Mouse (Mus musculus): ENCODE results near the gene Elmod3. TPM values are rescaled to one million over a fixed set of nuclear protein-coding genes. Genes with fewer than 3 reads are reported as not detected.

Elmod3 gene
- total RNA-seq, 2 experiments from 2014 or later: 7.6 to 10.2 TPM

- no peak for DNase-seq
These were observed 29.5 kb downstream of the Elmod3 start for GRCm38 (mm10) chr6:72568736-72569135.

GRCm38 (mm10) chr6:72567508-72567907, 30.7 kb downstream of the Elmod3 start:
- DNase-seq: no peak

GRCm38 (mm10) chr6:72566044-72566443, 32.2 kb downstream of the Elmod3 start:
- DNase-seq: peak; percentile 95

GRCm38 (mm10) chr6:72565506-72565905, 32.7 kb downstream of the Elmod3 start:
- DNase-seq: no peak

- no peak for DNase-seq
These were observed 35.3 kb downstream of the Elmod3 start for GRCm38 (mm10) chr6:72562894-72563293.

GRCm38 (mm10) chr6:72562486-72562885, 35.7 kb downstream of the Elmod3 start:
- no peak for DNase-seq

GRCm38 (mm10) chr6:72560801-72561200, 37.4 kb downstream of the Elmod3 start:
- no peak for DNase-seq

GRCm38 (mm10) chr6:72553079-72553412, 45.2 kb downstream of the Elmod3 start:
- DNase-seq: no peak

GRCm38 (mm10) chr6:72552171-72553078, 45.8 kb downstream of the Elmod3 start:
- peak; percentile 73 for DNase-seq

GRCm38 (mm10) chr6:72550503-72551100, 47.6 kb downstream of the Elmod3 start:
- DNase-seq: no peak

- DNase-seq: no peak
These were observed 48.2 kb downstream of the Elmod3 start for GRCm38 (mm10) chr6:72550025-72550424.

- DNase-seq: peak; percentile 42
These were observed 49.1 kb downstream of the Elmod3 start for GRCm38 (mm10) chr6:72549041-72549580.

GRCm38 (mm10) chr6:72547862-72548261, 50.4 kb downstream of the Elmod3 start:
- DNase-seq: no peak

- no peak for DNase-seq
These were observed 51.1 kb downstream of the Elmod3 start for GRCm38 (mm10) chr6:72547121-72547520.

GRCm38 (mm10) chr6:72545377-72545776, 52.8 kb downstream of the Elmod3 start:
- no peak for DNase-seq

- DNase-seq: peak; percentile 57
These were observed 53.8 kb downstream of the Elmod3 start, which contains the start of gene Capg for GRCm38 (mm10) chr6:72544283-72544987. Capg (plus strand) TSS chr6:72544391.

- DNase-seq: no peak
These were observed 54.9 kb downstream of the Elmod3 start for GRCm38 (mm10) chr6:72543265-72543850.

GRCm38 (mm10) chr6:72538562-72539031, 59.6 kb downstream of the Elmod3 start:
- DNase-seq: peak; percentile 82

GRCm38 (mm10) chr6:72537998-72538500, 60.2 kb downstream of the Elmod3 start:
- DNase-seq: no peak

- DNase-seq: peak; percentile 90
These were observed 63.0 kb downstream of the Elmod3 start for GRCm38 (mm10) chr6:72535165-72535564.

- DNase-seq: peak; percentile 87
These were observed 64.0 kb downstream of the Elmod3 start for GRCm38 (mm10) chr6:72534035-72534809.

All from heart, postnatal 4 days (tissue).